In the genomic region with DNA sequence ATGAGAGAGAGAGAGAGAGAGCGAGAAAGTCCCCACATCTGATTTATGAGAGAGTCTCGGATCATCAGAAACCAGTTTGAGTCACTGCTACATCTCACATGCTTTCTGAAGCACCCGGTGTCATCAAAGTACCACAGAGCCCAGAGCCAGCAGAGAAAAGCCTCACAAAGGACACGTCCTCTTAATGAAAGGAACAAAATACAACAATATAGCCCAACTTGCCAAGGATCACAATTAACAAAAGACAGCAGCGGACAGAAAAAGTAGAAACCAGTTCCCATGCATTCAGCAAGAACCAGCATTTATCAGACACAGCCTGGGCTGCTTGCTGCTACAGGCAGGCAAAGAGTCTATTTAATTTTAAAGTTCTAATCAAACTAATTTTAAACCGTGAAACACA, we compare ENCODE assay signal across 8 mouse cellular contexts.
A peak's percentile ranks its signal among the peaks of the same experiment; 100 is the strongest.
DNase-seq lines count a peak whose midpoint lies in the region; ATAC-seq lines count a peak whose summit lies in the region.

No protein-coding gene starts in this region.

- 30% methylated on average over 6 of the region's 6 CpGs for WGBS in neural tube, embryonic 11.5 days
- WGBS in liver, embryonic 11.5 days: 76% methylated on average over 6 of the region's 6 CpGs

- ATAC-seq in neural tube, embryonic 11.5 days (ENCODE audit: insufficient read depth, low FRiP score, low TSS enrichment): no peak
- ATAC-seq in liver, embryonic 11.5 days (replicated peaks; ENCODE audit: low FRiP score): no peak

- H3K4me2 ChIP-seq in neural tube, embryonic 11.5 days (ENCODE audit: low read depth): peak overlapping the region; percentile 41
- peak overlapping the region; percentile 92 for H3K4me2 ChIP-seq in liver, embryonic 11.5 days

- no peaks in the 10 kb centered on the region; the same call in 1 of the 2 replicates for H3K36me3 ChIP-seq in neural tube, embryonic 11.5 days (ENCODE audit: control insufficient read depth, insufficient read depth, low read length)
- peaks cover 5% of the 10 kb centered on the region for H3K36me3 ChIP-seq in liver, embryonic 11.5 days (ENCODE audit: control insufficient read depth, insufficient read depth, low read length)

- H3K4me1 ChIP-seq in neural tube, embryonic 11.5 days (ENCODE audit: control insufficient read depth, insufficient read depth, low read length): peaks cover 17% of the 10 kb centered on the region
- H3K4me1 ChIP-seq in liver, embryonic 11.5 days (replicated peaks; ENCODE audit: control insufficient read depth, insufficient read depth, low read length): peaks cover 22% of the 10 kb centered on the region

- H3K9me3 ChIP-seq in neural tube, embryonic 11.5 days (ENCODE audit: control insufficient read depth, low read length): no peaks in the 10 kb centered on the region
- H3K9me3 ChIP-seq in liver, embryonic 11.5 days (ENCODE audit: control insufficient read depth, low read length): no peaks in the 10 kb centered on the region

- no peak overlapping the region for H3K4me3 ChIP-seq in neural tube, embryonic 11.5 days (ENCODE audit: low read depth, low read length)
- peak overlapping the region; percentile 21; the same call in 1 of the 2 replicates for H3K4me3 ChIP-seq in liver, embryonic 11.5 days (ENCODE audit: low read depth, low read length)

- H3K9ac ChIP-seq in neural tube, embryonic 11.5 days (ENCODE audit: low read length): no peak overlapping the region; the same call in 1 of the 2 replicates
- peak overlapping the region; percentile 2; the same call in 1 of the 2 replicates for H3K9ac ChIP-seq in liver, embryonic 11.5 days (ENCODE audit: low read depth, low read length)

- H3K27me3 ChIP-seq in neural tube, embryonic 11.5 days (ENCODE audit: control insufficient read depth, insufficient read depth, low read length): no peaks in the 10 kb centered on the region
- H3K27me3 ChIP-seq in liver, embryonic 11.5 days (replicated peaks; ENCODE audit: control insufficient read depth, insufficient read depth, low read length): no peaks in the 10 kb centered on the region

- no peak overlapping the region for H3K27ac ChIP-seq in neural tube, embryonic 11.5 days (ENCODE audit: low read depth, low read length)
- H3K27ac ChIP-seq in liver, embryonic 11.5 days (ENCODE audit: low read depth, low read length): no peak overlapping the region

- DNase-seq in embryo, embryonic 10.5 days (ENCODE audit: low spot score): peak; percentile 13
- DNase-seq in embryo, embryonic 10 days (ENCODE audit: low spot score): no peak
- DNase-seq in neural tube, embryonic 11.5 days (ENCODE audit: low spot score): no peak
- DNase-seq in neural tube, embryonic 10.5 days (ENCODE audit: extremely low spot score, low spot score): no peak
- no peak for DNase-seq in liver, embryonic 11.5 days (ENCODE audit: low spot score)
- DNase-seq in telencephalon, adult 2 months (ENCODE audit: low read depth, low spot score): peak; percentile 50
- no peak for DNase-seq in urinary bladder, postnatal 36 days (ENCODE audit: low spot score in 2 of 2)
- DNase-seq in testis, postnatal 14 days (ENCODE audit: low spot score): no peak

Comparison
In these comparisons a context has a peak if more than half of its experiments do, and no peak if none do; other contexts are left out.
1. DNase-seq: peak in embryo, embryonic 10.5 days (single experiment) and telencephalon, adult 2 months (single experiment); none in embryo, embryonic 10 days (single experiment), neural tube, embryonic 11.5 days (single experiment), neural tube, embryonic 10.5 days (single experiment), liver, embryonic 11.5 days (single experiment), urinary bladder, postnatal 36 days (0 of 2) and testis, postnatal 14 days (single experiment).